Mouse (Mus musculus) kidney, adult 11 months (tissue): ENCODE measurements around the gene Mttp.
"Not testable (repeated sequence)": the region's sequence is repeated elsewhere in the genome, so short reads cannot be mapped to it uniquely, and the experiment has no call there.

Source experiments
- DNase-seq: peaks from one replicate; pipeline ENCODE4 v3.0.0; 2022

The Mttp gene

GRCm38 (mm10) chr3:138144642-138145171, at the start of gene Mttp:
Gene Mttp (minus strand): TSS chr3:138144968.
- DNase-seq = peak; percentile 66

DNA sequence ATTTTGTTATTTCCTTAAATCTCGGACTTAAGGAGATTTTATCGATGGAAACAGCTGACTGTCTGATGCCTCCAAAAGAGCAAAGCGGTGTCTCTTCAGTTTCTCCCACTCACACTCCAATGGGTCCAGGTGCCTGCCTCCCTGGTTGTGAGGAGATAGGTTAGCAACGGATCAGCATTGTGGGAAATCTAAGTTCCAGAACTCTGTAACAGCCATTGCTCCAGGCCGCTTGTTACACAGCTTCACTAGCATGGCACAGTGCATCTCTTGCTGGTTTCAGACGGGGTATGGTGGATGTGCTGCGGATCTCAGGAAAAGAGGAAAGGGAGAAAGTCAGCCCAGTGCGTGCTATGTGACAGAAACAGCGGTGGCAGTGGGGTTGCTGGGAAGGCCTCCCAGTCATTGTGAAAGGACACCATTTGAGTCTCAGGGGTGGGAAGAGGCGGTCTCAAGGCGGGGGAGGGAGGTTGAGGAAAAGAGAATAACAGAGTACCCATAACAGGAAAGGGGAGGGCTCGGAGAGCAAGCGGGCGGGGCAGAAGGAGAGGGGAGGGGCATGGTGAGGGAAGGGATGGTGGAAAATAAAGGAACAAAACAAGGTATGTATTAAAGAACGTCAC, 49.0 kb upstream of the Mttp start, which contains the start of gene 4930579F01Rik:
Gene 4930579F01Rik, minus strand, starts transcription at position 143 of the 620 bp plus-strand sequence.
- DNase-seq = no peak

DNA sequence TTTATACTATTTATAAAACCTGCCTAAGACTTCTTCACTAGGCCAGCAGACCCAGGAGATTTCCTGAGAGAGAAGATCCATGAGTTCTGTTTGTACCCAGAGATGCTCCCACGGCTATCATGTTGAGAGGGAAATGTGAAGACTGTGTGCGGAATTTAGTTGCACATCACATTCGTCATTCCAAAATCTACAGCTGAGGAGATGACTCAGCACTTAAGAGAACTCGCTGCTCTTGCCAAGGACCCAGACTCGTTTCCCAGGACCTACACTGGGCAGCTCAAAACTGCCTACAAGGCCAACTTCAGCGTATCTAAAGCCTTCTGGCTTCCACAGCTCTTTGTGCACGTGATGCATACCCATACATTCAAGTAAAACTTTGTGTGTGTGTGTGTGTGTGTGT, 47.5 kb upstream of the Mttp start:
- DNase-seq = no peak

DNA sequence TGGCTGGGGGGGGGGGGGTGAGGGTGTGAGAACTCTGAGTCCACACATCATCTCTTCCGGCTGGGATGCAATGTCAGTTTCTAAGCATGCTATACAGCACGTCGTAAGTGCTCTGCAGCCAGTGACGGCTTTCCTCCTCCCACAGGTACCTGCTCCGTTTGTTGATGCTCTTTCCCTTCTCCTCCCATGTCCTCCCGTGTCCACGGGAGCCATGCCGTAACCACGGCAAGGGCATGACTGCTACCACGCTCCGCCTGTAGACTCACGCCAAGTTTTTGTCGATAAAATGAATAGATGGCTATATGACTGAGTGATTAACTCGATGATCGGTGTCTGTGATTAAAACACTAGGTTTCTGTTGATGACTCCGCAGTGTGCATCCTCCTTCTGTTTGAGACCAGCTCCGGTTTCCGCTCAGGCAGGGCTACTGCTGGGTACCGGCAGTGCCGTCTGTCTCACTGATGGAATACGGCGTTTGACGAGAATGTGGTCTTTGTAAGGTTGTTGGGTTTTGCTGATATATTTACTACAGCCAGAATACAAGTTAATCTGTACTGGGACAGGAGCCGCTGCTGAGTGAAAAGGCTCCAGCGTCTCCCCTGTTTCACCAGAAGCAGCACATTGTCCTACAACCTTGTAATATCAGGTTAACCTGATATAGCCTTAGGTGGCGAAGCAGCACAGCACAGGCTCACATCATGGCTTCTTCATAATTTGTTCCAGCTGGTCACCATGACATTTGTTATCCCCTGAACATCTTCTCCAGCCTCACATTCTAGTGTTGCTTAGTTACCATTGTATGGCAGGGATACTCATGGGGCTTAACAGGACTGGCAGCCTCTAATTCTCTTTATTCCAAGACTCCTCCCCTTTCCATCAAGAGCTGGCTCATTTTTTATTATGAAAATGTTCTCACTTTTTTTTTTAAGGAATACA, 41.5 kb upstream of the Mttp start:
- DNase-seq = no peak

GRCm38 (mm10) chr3:138185290-138185689, 40.5 kb upstream of the Mttp start:
- no peak for DNase-seq

DNA sequence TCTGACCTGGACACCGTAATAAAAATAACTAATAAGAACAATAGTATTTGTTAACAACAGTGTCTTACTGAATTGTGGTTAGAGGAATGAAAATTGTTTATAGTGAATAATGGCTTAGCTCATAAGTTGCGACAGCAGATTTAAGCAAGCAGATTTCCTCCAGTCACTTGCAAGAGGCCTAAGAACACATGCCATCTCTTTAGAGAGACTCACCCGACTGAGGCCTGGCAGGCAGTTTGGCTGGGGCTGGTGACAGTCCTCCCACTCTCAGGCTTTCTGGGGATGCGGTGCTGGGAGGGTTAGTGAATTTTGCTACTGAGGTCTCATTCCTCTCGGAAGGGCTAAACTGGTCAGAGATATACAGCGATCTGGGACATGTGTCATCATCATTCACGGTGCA, 38.6 kb upstream of the Mttp start:
- no peak for DNase-seq

- DNase-seq = no peak
Measured at GRCm38 (mm10) chr3:138182019-138182418, 37.3 kb upstream of the Mttp start.

- DNase-seq = no peak
Measured at GRCm38 (mm10) chr3:138175551-138175950, 30.8 kb upstream of the Mttp start.

GRCm38 (mm10) chr3:138173291-138173690, 28.5 kb upstream of the Mttp start:
- no peak for DNase-seq

DNA sequence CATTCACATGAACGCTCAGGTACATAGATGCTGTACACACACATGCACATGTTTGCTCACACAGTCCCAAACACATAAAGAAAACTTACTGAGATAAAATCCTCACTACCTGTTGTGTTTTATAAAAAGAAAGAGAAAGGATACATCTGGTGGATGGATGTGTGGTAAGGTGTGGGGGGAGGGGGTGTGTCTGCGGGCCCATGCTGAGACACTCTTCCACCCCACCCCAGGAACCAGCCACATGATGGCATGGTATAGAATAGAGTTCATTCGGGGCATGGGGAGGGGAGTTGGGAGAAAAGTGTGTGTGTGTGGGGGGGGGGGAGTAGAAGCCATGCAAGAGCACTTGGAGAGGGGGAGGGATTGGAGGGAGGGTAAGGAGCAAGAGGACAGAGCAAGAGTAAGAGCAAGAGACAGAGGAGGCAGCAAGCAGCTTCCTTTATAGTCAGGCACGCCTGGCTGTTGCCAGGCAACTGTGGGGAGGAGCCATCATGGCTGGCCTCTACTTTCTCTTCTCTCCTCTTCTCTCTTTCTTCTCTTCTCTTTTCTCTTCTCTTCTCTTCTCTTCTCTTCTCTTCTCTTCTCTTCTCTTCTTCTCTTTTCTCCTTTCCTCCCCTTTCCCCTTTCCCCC, 17.9 kb upstream of the Mttp start:
- no peak for DNase-seq

GRCm38 (mm10) chr3:138161623-138162022, 16.9 kb upstream of the Mttp start:
- no peak for DNase-seq

- DNase-seq = no peak
Measured at GRCm38 (mm10) chr3:138156651-138157050, 11.9 kb upstream of the Mttp start.

DNA sequence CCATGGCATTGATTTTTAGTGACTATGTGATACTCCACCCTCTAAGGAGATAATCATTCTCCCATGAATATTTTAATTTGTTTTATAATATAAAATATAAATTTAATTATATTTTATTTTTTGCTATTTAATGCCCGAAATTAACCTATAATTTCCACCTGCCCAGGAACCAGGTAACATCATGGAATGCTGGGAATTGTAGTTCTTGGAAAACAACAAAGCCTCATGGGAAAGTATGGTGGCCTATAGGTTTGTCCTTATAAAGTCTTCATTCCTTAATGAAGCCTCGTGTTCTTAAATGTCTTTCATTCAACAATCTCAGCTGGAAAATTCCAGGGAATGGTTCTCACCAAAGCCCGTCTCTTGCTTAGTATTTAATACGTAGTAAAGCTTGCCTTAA, 10.3 kb upstream of the Mttp start:
- no peak for DNase-seq

DNA sequence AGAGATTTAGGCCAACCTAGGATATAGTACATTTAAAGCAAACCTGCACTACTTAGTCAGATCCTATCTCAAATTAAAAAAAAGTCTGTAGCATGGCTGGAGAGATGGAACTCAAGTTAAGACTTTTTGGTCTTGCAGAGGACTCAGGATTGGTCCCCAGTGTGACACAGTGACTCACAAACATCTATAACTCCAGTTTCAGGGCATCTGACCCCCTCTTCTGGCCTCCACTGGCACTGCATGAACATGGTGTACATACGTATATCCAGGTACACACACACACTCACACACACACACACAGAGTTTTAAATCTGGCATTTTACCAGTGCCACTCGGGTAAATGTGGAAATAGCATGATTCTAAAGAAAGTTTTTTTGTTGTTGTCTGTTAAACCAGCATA, 4.0 kb upstream of the Mttp start:
- no peak for DNase-seq

DNA sequence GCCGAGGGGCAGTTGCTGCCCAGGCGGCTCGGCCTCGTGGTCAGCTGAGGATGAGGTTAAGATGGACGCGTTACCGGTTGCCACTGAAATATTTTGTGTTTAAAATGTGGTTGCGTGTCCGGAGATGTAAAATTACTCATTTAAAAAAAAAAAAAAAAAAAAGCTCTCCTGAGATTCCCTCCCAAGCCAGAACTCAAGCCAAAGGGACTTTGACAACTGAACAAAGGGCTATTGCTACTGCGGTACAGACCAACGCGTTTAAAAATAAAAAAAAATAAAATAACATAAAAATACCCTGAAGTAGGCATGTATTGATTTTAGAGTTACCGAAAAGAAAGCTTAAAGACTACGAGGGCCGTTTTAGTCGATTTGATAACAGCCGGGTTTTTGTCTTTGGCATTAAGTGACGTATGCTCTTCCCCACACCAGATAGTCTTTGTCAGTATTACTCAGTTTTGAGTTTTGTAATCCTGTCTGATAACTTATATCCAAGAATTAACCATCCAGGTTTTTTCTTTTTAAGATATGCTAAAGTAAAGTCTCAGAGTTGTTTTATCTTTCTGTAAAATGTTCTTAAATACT, 617 bp downstream of the Mttp start:
- no peak for DNase-seq

GRCm38 (mm10) chr3:138143315-138144059, 1.3 kb downstream of the Mttp start, which contains the start of gene Trmt10a:
Gene Trmt10a (plus strand): TSS chr3:138143448.
- peak; percentile 98 for DNase-seq

DNA sequence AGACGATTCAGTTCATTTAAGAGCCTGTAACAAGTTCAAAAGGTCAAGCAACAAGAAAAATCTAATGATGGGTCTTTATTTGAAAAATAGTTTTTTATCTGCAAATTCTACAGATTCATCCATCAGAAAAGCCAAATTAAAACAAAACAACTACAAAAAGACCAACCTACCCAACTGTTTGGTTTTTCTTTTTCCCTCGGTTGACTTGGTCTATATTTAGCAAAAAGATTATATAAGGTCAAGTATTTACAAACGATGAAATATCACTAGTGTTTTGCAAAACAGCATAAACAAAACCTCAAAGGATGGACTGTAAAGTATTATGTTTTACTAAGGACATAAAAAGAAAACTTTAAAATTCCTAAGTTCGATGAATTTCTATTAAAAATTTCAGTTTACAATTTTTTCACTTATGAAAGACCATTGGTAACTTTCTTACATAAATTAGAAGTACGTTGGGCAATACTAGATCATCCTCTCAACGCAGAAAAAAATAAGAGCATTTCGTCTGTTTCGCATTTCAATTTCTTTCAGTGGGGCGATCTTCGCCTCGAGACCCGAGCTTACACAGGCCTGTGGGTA, 1.9 kb downstream of the Mttp start:
- DNase-seq = no peak

DNA sequence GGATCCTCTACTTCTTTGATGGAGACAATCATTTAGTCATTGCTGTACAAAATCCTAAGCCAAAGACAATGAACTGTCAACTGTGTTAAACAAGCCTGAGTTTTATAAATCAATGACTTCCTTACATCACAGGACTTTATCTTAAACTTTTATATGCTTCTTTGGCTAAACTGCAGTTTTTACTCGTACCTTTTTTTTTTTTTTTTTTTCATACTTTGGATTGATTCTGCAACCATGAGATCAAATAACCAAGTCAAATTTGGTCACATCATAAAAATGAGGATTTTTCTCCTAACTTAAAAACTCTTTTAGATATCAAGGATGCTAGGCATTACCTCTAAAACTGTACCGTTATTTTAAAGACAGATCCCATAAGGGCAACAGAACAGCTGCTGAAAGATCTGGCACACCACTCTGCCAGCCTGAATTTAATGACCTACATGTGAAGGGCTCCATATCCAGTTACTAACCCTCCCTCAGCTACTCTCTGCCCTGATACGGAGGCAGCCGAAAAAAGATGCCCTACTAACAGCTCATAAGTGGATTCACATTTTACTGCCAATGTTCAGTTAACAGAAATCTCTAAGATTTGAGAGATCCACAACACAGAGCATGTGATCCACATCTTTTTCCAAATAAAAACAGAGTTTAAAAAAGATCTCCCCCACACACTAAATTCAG, 2.6 kb downstream of the Mttp start:
- no peak for DNase-seq

DNA sequence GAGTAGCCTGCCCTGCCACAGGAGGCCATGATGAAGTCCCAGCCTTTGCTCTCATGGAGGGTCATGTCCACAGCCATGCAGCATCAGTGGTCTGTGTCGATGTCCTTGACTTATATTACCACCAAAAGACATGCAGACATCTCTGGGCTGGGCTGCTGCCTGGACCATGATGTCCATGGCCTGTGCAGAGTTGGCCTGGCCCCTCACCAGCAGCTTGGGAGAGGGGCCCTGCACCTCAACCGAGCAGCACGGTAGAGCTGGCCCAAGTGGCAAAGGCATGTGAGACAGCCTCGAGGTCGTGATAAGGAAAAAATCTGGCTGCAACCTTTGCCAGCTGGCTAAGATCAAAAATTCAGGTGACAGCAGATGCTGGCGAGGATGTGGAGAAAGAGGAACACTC, 5.1 kb downstream of the Mttp start:
- no peak for DNase-seq

- DNase-seq = not testable (repeated sequence)
Measured at GRCm38 (mm10) chr3:138138146-138138545, 6.6 kb downstream of the Mttp start.

GRCm38 (mm10) chr3:138134528-138134927, 10.2 kb downstream of the Mttp start:
- no peak for DNase-seq
